Mouse (Mus musculus) bone marrow macrophage, adult 2 months (primary cell): ENCODE measurements around the gene Gpn3.

Experiments used
- CTCF ChIP-seq: IDR thresholded peaks from 2 replicates; pipeline ENCODE4 v1.5.1; 2012; ENCODE audit warnings: low read depth, mild to moderate bottlenecking, low read length, moderate library complexity
- POLR2A ChIP-seq: IDR thresholded peaks from 2 replicates; pipeline ENCODE4 v1.6.1; 2012; ENCODE audit warnings: mild to moderate bottlenecking, low read depth, low read length, borderline replicate concordance

DNA sequence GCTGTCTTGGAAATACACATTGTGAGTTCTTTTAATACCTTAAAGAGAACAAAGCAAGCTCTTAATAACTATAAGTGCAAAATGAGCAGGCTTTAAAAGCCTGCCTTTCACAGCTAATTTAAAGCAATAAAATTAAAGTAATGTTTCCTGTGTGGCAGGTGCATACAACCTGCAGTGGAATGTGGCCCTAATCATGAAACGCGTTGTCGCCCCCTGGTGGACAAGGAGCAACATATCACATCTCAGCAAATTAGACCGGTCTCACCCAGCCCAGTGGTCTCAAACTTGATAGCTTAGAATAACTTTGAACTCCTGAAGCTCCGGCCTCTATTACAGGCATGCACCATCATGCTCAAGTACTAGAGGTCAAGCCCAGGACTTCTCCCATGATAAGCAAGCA is 27.4 kb upstream of the Gpn3 start:
- TF ChIP-seq CTCF: peak; percentile 86
- TF ChIP-seq POLR2A: no peak
